In the genomic region with DNA sequence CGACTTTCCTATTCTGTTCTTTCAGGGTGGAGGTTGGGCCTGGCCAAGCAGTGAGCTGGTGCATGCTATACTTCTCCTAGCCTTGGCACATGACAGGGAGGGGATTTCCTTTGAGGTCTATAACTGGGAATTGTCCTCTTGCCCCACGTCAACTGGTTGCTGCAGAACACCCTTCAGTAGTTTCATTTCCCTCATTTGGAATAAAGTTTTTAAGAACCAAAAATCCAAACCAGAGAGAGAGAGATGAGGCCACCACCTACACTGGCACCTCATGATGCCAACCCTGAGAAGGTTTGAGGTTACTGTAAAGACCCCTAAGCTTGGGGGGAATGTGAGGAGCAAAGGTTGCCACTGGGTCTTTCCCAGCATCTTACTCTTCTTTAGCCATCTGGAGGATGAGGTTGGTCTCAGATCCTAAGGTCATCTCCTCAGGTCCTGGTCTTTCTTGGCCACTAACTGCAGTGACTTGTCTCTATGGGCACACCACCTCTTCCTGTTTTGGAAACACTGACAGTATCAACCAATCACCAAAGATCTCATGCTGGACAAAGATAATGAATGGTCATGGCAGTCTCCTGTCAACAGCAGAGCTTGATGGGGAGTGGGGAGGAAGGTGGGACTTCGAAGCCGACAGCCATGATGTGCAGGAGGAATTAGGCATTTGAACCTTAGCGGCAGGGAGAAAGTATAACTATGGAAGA, we compare ENCODE assay signal across 22 mouse cellular contexts. TPM values are rescaled to one million over a fixed set of nuclear protein-coding genes. Genes with fewer than 3 reads are reported as not detected.
DNase-seq lines count a peak whose midpoint lies in the region; ATAC-seq and TF ChIP-seq lines count a peak whose summit lies in the region.
"Had no signal": no experiment of that assay in that cellular context is flagged by ENCODE, and none has a peak within 500 bp of the region (broad histone marks: within the 10 kb centered on the region; RNA-seq: fewer than 3 reads in every experiment).

No protein-coding gene starts in this region.

- H3K36me3 ChIP-seq in lung, postnatal 0 days (ENCODE audit: insufficient read depth, low read length), result no peaks in the 10 kb centered on the region
- H3K36me3 ChIP-seq: forebrain, embryonic 12.5 days; limb, embryonic 10.5 days; midbrain, embryonic 13.5 days had no signal

- H3K9ac ChIP-seq in lung, postnatal 0 days (replicated peaks; ENCODE audit: low read depth), result no peak overlapping the region
- H3K9ac ChIP-seq: forebrain, embryonic 12.5 days; liver, embryonic 14.5 days; midbrain, embryonic 13.5 days had no signal

- no peak for TF ChIP-seq CTCF in gastrocnemius, adult 2 months (IDR thresholded peaks at IDR 0.05)
- TF ChIP-seq CTCF in lung, postnatal 0 days (IDR thresholded peaks at IDR 0.05), result no peak

- no peaks in the 10 kb centered on the region for H3K27me3 ChIP-seq in lung, postnatal 0 days (replicated peaks; ENCODE audit: insufficient read depth, low read length)
- H3K27me3 ChIP-seq: forebrain, embryonic 12.5 days; midbrain, embryonic 13.5 days had no signal

- intact Hi-C loops in gastrocnemius, adult 2 months (cut with DNase I), result no loop called here

- H3K4me1 ChIP-seq in lung, postnatal 0 days (ENCODE audit: insufficient read depth, low read depth, low read length), result no peaks in the 10 kb centered on the region
- H3K4me1 ChIP-seq in brown adipose tissue, adult 24 weeks (ENCODE audit: control insufficient read depth, insufficient read depth, insufficient read length, low read length), result no peaks in the 10 kb centered on the region
- H3K4me1 ChIP-seq: forebrain, embryonic 12.5 days; limb, embryonic 10.5 days; midbrain, embryonic 13.5 days had no signal

- TF ChIP-seq EP300 in lung, postnatal 0 days (IDR thresholded peaks at IDR 0.05), result no peak

- peak overlapping the region; percentile 49; the same call in 1 of the 2 replicates for H3K27ac ChIP-seq in gastrocnemius, adult 2 months
- H3K27ac ChIP-seq in lung, postnatal 0 days (ENCODE audit: low read length), result no peak overlapping the region
- peak overlapping the region; percentile 75 for H3K27ac ChIP-seq in brown adipose tissue, adult 24 weeks (replicated peaks; ENCODE audit: low read depth, low read length)
- H3K27ac ChIP-seq: forebrain, embryonic 12.5 days; hindbrain, postnatal 0 days; layer of hippocampus, adult 2 months; left cerebral cortex, adult 2 months; limb, embryonic 10.5 days; liver, embryonic 14.5 days; midbrain, embryonic 13.5 days had no signal

- H3K4me2 ChIP-seq in lung, postnatal 0 days (replicated peaks; ENCODE audit: low read depth, low read length), result no peak overlapping the region
- H3K4me2 ChIP-seq: forebrain, embryonic 12.5 days; midbrain, embryonic 13.5 days had no signal

- no peaks in the 10 kb centered on the region for H3K9me3 ChIP-seq in lung, postnatal 0 days (ENCODE audit: low read length)
- H3K9me3 ChIP-seq: forebrain, embryonic 12.5 days; limb, embryonic 10.5 days; midbrain, embryonic 13.5 days had no signal

- DNase-seq in gastrocnemius, adult 2 months, result no peak
- no peak for DNase-seq in gastrocnemius, adult 18-20 months (ENCODE audit: low spot score)
- peak; percentile 37 for DNase-seq in lung, postnatal 0 days (ENCODE audit: low spot score)
- no peak for DNase-seq in lung, postnatal 14 days
- DNase-seq in thymus, postnatal 0 days (ENCODE audit: low spot score), result no peak
- DNase-seq: adrenal gland, postnatal 10 days; cerebellum, postnatal 10 days; heart, postnatal 10 days; kidney, adult 18-20 months; kidney, postnatal 10 days; thymus, postnatal 25 days had no signal

- 87% methylated on average over 5 of the region's 5 CpGs for WGBS in lung, postnatal 0 days

- H3K4me3 ChIP-seq in gastrocnemius, adult 2 months, result no peak overlapping the region
- H3K4me3 ChIP-seq in lung, postnatal 0 days (ENCODE audit: low read depth, low read length), result no peak overlapping the region
- no peak overlapping the region for H3K4me3 ChIP-seq in brown adipose tissue, adult 24 weeks (ENCODE audit: insufficient read depth, low read depth, low read length)
- H3K4me3 ChIP-seq: forebrain, embryonic 12.5 days; layer of hippocampus, adult 2 months; left cerebral cortex, adult 2 months; limb, embryonic 10.5 days; midbrain, embryonic 13.5 days had no signal

- no peak for ATAC-seq in lung, postnatal 0 days
- peak; percentile 93 for ATAC-seq in monocyte, adult 5-6 weeks (replicated peaks; ENCODE audit: insufficient number of reproducible peaks, low FRiP score, low TSS enrichment, poor library complexity, severe bottlenecking)
- ATAC-seq in cerebellum, adult (ENCODE audit: insufficient number of reproducible peaks, low FRiP score, low TSS enrichment), result no peak
- ATAC-seq: hindbrain, postnatal 0 days; midbrain, embryonic 13.5 days had no signal

RNA-seq across cellular contexts. Expression of gene Nrros, which starts 5.8 kb away (rescaled TPM):
- total RNA-seq in gastrocnemius, adult 2 months (2021), result 1 to 10 TPM; 1.6 TPM
- total RNA-seq in gastrocnemius, adult 18-20 months (2021), result 1 to 10 TPM; 1.3 to 2.1 TPM
- polyA plus RNA-seq in lung, postnatal 0 days (2015; fragmentation: Nextera tagmentation; extraction: Ambion mirVana), result 31.5 and 43.5 TPM in 2 replicates
- 3.3 and 6.0 TPM in 2 replicates for polyA plus RNA-seq in brown adipose tissue, adult 24 weeks (2012; ENCODE audit: insufficient read depth, insufficient read length, missing spikeins)
- total RNA-seq in monocyte, adult 5-6 weeks (2017), result 151 to 182 TPM (median 158 TPM) in 3 replicates
- 94.5 and 99.5 TPM in 2 replicates for polyA plus RNA-seq in thymus, postnatal 0 days (2015; fragmentation: Nextera tagmentation; extraction: Ambion mirVana)

RNA-seq across cellular contexts. Expression of gene Bex6, which starts 8.4 kb away (rescaled TPM):
- total RNA-seq in gastrocnemius, adult 2 months (2021), result not detected
- total RNA-seq in gastrocnemius, adult 18-20 months (2021), result not detected
- 0.18 TPM in 1 of 2 replicates, not detected in the other for polyA plus RNA-seq in lung, postnatal 0 days (2015; fragmentation: Nextera tagmentation; extraction: Ambion mirVana)
- not detected in 2 replicates for polyA plus RNA-seq in brown adipose tissue, adult 24 weeks (2012; ENCODE audit: insufficient read depth, insufficient read length, missing spikeins)
- 0.87 to 1.3 TPM in 2 of 3 replicates, not detected in the other for total RNA-seq in monocyte, adult 5-6 weeks (2017)
- polyA plus RNA-seq in thymus, postnatal 0 days (2015; fragmentation: Nextera tagmentation; extraction: Ambion mirVana), result 4.1 and 6.6 TPM in 2 replicates
- total RNA-seq: adrenal gland, postnatal 10 days; heart, postnatal 10 days; hindbrain, postnatal 0 days; layer of hippocampus, adult 2 months; left cerebral cortex, adult 2 months had no signal
- polyA plus RNA-seq: forebrain, embryonic 12.5 days; gonadal fat pad, adult 2 months; hindbrain, postnatal 0 days; midbrain, embryonic 13.5 days had no signal

Comparison
In these comparisons a context has a peak if more than half of its experiments do, and no peak if none do; other contexts are left out.
1. RNA of gene Nrros, which starts 5.8 kb away (total RNA-seq): 151 to 182 TPM in monocyte, adult 5-6 weeks; 1.3 to 2.1 TPM in gastrocnemius, adult 18-20 months and 1.6 TPM in gastrocnemius, adult 2 months; every median in the first group is over 10 times any median in the second.